Mouse (Mus musculus) layer of hippocampus, postnatal 14 days (tissue): ENCODE data around the gene 1700019N19Rik. TPM values are rescaled to one million over a fixed set of nuclear protein-coding genes. Genes with fewer than 3 reads are reported as not detected.

ENCODE experiments used
- DNase-seq, 2 experiments: peaks; one replicate each; pipeline ENCODE4 v3.0.0; 2021 to 2022; ENCODE audit warnings: low spot score in 2 of 2, mixed read lengths in 1 of 2
- long read RNA-seq, 2 experiments: library from polyadenylated mRNA; stranded (forward); transcript quantifications; one replicate each; pipeline ENCODE4 v2.0.0; 2021
- total RNA-seq, 2 experiments: library from RNA; stranded (reverse); gene quantifications; 2 replicates each; pipeline ENCODE4 v1.2.3; 2021

Gene 1700019N19Rik
- under 1 TPM; 0.35 to 0.41 TPM for total RNA-seq
- long read RNA-seq, experiment 1: 0 reads
- long read RNA-seq, experiment 2: 0 reads

- DNase-seq: no peak
Measured at GRCm38 (mm10) chr19:58794284-58794683, at the start of gene 1700019N19Rik. TSS of gene 1700019N19Rik (minus strand) at chr19:58794461.

- DNase-seq: no peak
Measured at GRCm38 (mm10) chr19:58843606-58844005, 49.3 kb upstream of the 1700019N19Rik start.

GRCm38 (mm10) chr19:58840721-58841271 is 46.5 kb upstream of the 1700019N19Rik start:
- DNase-seq: no peak

- no peak for DNase-seq
Measured at GRCm38 (mm10) chr19:58839806-58840205, 45.5 kb upstream of the 1700019N19Rik start.

- DNase-seq: no peak
Measured at GRCm38 (mm10) chr19:58839345-58839744, 45.1 kb upstream of the 1700019N19Rik start.

- no peak for DNase-seq
Measured at GRCm38 (mm10) chr19:58838706-58839105, 44.4 kb upstream of the 1700019N19Rik start.

GRCm38 (mm10) chr19:58833639-58834180 is 39.4 kb upstream of the 1700019N19Rik start:
- no peak for DNase-seq

GRCm38 (mm10) chr19:58832988-58833387 is 38.7 kb upstream of the 1700019N19Rik start:
- no peak for DNase-seq

- no peak for DNase-seq
Measured at GRCm38 (mm10) chr19:58831280-58831922, 37.1 kb upstream of the 1700019N19Rik start.

- peak in 1 of 2 experiments; percentile 66 for DNase-seq
Measured at GRCm38 (mm10) chr19:58830182-58830581, 35.9 kb upstream of the 1700019N19Rik start.

- peak; percentile 75 to 86 for DNase-seq
Measured at GRCm38 (mm10) chr19:58829575-58829974, 35.3 kb upstream of the 1700019N19Rik start.

- no peak for DNase-seq
Measured at GRCm38 (mm10) chr19:58827656-58828055, 33.4 kb upstream of the 1700019N19Rik start.

GRCm38 (mm10) chr19:58824316-58824715 is 30.1 kb upstream of the 1700019N19Rik start:
- DNase-seq: no peak

GRCm38 (mm10) chr19:58823301-58823700 is 29.0 kb upstream of the 1700019N19Rik start:
- DNase-seq: no peak

GRCm38 (mm10) chr19:58822454-58823200 is 28.4 kb upstream of the 1700019N19Rik start:
- DNase-seq: peak; percentile 61 to 63

- no peak for DNase-seq
Measured at GRCm38 (mm10) chr19:58818571-58819415, 24.5 kb upstream of the 1700019N19Rik start.

GRCm38 (mm10) chr19:58817398-58817797 is 23.1 kb upstream of the 1700019N19Rik start:
- no peak for DNase-seq

- no peak for DNase-seq
Measured at GRCm38 (mm10) chr19:58816453-58817041, 22.3 kb upstream of the 1700019N19Rik start.

GRCm38 (mm10) chr19:58815179-58815922 is 21.1 kb upstream of the 1700019N19Rik start:
- no peak for DNase-seq

- DNase-seq: no peak
Measured at GRCm38 (mm10) chr19:58810536-58810935, 16.3 kb upstream of the 1700019N19Rik start.
